Mouse (Mus musculus): ENCODE measurements around the gene Spata31d1a. TPM values are rescaled to one million over a fixed set of nuclear protein-coding genes. Genes with fewer than 3 reads are reported as not detected.
"Not testable (repeated sequence)": the region's sequence is repeated elsewhere in the genome, so short reads cannot be mapped to it uniquely, and the experiment has no call there.

Spata31d1a gene
- total RNA-seq, 2 experiments from 2014 or later = not detected

GRCm38 (mm10) chr13:59728378-59729093 lies 18.4 kb upstream of the Spata31d1a start:
- H3K4me3 ChIP-seq = no peak overlapping the region
- H3K27ac ChIP-seq = no peak overlapping the region
- no peak; the same call in none of the 2 replicates for TF ChIP-seq CTCF (IDR thresholded peaks at IDR 0.05)
- peak; percentile 83 for DNase-seq
- intact Hi-C loops (cut with DNase I) = loop anchor here (1.0 to 5.0 kb wide), 4 partner anchors 96 to 213 kb away; partner anchors contain the start of genes Agtpbp1 and Naa35

GRCm38 (mm10) chr13:59726139-59726867 lies 16.2 kb upstream of the Spata31d1a start:
- intact Hi-C loops (cut with DNase I) = loop anchor here (5.0 kb wide), 3 partner anchors 94 to 194 kb away; partner anchors contain the start of genes Agtpbp1 and Naa35
- H3K4me3 ChIP-seq = peak overlapping the region; percentile 23
- TF ChIP-seq CTCF (IDR thresholded peaks at IDR 0.05) = no peak
- no peak for DNase-seq
- H3K27ac ChIP-seq = no peak overlapping the region

DNA sequence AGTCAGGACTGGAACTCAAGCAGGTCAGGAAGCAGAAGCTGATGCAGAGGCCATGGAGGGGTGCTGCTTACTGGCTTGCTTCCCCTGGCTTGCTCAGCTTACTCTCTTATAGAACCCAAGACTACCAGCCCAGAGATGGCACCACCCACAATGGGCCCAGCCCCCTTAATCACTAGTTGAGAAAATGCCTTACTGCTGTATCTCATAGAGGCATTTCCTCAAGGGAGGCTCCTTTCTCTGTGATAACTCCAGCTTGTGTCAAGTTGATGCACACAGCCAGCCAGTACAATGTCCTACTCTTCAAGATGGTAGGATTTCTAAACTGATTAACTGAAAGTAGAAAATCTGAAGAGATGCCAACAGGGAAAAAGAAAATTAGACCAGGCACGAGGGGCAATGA lies 12.0 kb upstream of the Spata31d1a start:
- DNase-seq; intact Hi-C loops (cut with DNase I); H3K4me3 ChIP-seq; H3K27ac ChIP-seq: not testable (repeated sequence)

DNA sequence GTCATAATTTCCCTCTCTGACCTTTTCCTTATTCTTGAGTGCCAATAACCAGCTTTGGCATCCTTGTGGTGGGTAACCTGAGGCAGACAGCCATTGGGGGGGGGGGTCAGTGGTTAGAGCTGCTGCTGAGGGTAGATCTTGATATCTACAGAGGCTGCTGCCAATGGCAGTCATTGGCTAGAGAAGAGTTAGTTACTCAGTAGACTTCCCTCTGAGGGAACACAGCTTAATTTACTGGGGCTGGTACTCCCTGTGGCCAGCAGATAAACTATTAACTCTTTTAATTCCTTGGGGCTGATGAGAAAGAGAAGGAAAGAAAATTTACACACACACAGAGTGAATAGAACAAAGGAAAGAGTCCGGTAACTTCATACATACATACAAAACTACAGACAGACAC lies 9.3 kb upstream of the Spata31d1a start:
- no peak overlapping the region for H3K4me3 ChIP-seq
- no peak for DNase-seq
- H3K27ac ChIP-seq = peak overlapping the region; percentile 38
- intact Hi-C loops (cut with DNase I) = no loop called here
- TF ChIP-seq CTCF (IDR thresholded peaks at IDR 0.05) = no peak

GRCm38 (mm10) chr13:59718857-59719440 lies 8.8 kb upstream of the Spata31d1a start:
- Histone ChIP-seq H3K4me3 (0 out of 2 replicates have a peak overlapping the region, but pooled peaks have one; percentile 32), H3K27ac (peak overlapping the region; percentile 38)
- intact Hi-C loops (cut with DNase I); DNase-seq: not testable (repeated sequence)

DNA sequence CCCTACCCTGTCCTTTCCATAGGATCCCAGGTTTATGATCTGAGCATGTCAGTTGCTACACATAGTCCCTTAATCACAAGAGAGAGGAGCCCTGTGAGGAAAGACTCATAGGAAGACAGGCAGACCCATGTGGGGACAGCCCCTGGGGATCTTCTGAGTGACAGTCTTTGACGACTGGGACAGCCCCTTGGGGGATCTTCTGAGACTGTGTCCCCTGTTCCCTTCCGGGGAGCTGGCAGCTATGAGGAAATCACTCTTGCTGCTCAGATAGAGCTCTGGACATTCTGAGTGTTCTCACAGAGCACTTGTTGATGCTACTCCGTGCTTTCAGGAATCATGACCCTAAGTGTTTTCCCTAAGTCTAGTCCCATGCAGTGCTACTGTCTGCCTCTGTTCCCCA lies 3.6 kb upstream of the Spata31d1a start:
- intact Hi-C loops (cut with DNase I) = no loop called here
- TF ChIP-seq CTCF (IDR thresholded peaks at IDR 0.05) = no peak
- H3K4me3 ChIP-seq = no peak overlapping the region
- no peak for DNase-seq
- no peak overlapping the region for H3K27ac ChIP-seq

DNA sequence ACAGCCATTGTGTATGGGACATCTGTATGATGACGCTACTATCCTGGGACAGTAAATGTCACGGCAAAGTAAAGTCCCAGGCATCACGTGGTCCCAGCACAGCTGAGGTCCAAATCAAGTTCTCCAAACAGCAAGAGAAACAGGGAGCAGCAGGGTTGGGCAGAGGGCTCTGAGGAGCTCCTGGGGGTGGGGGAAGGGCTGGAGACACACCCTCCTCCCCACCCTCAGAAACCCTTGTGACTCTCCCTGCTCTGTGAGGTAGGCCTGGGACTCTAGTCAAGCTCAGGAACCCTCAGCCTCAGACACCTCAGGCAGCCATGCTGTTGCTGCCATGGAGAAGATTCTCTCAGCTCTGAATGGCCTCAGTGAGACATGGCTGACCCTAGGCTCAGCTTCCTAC lies 1.9 kb upstream of the Spata31d1a start, which contains the start of gene Spata31d1b:
Spata31d1b (plus strand) TSS at position 301 of the 400 bp plus-strand sequence.
- H3K4me3 ChIP-seq; intact Hi-C loops (cut with DNase I); H3K27ac ChIP-seq; DNase-seq: not testable (repeated sequence)

- Histone ChIP-seq H3K4me3 (no peak overlapping the region), H3K27ac (no peak overlapping the region)
- no peak for DNase-seq
- TF ChIP-seq CTCF (IDR thresholded peaks at IDR 0.05) = peak; percentile 22; the same call in 1 of the 2 replicates
- intact Hi-C loops (cut with DNase I) = no loop called here
Measured at GRCm38 (mm10) chr13:59704562-59704961, 5.6 kb downstream of the Spata31d1a start.

GRCm38 (mm10) chr13:59703514-59703913 lies 6.6 kb downstream of the Spata31d1a start:
- no peak for DNase-seq
- no peak overlapping the region for H3K27ac ChIP-seq
- TF ChIP-seq CTCF (IDR thresholded peaks at IDR 0.05) = no peak
- no peak overlapping the region for H3K4me3 ChIP-seq
- intact Hi-C loops (cut with DNase I) = no loop called here

GRCm38 (mm10) chr13:59700137-59700536 lies 10.0 kb downstream of the Spata31d1a start:
- H3K4me3 ChIP-seq; DNase-seq; intact Hi-C loops (cut with DNase I); H3K27ac ChIP-seq: not testable (repeated sequence)

- DNase-seq = no peak
- no peak for TF ChIP-seq CTCF (IDR thresholded peaks at IDR 0.05)
- intact Hi-C loops (cut with DNase I) = no loop called here
- no peak overlapping the region for H3K27ac ChIP-seq
- H3K4me3 ChIP-seq = no peak overlapping the region
Measured at GRCm38 (mm10) chr13:59699131-59699530, 11.0 kb downstream of the Spata31d1a start.

- no peak for DNase-seq
- H3K27ac ChIP-seq = no peak overlapping the region
- H3K4me3 ChIP-seq = no peak overlapping the region
- no peak for TF ChIP-seq CTCF (IDR thresholded peaks at IDR 0.05)
- intact Hi-C loops (cut with DNase I) = no loop called here
Measured at GRCm38 (mm10) chr13:59695781-59696180, 14.3 kb downstream of the Spata31d1a start.

GRCm38 (mm10) chr13:59694008-59694407 lies 16.1 kb downstream of the Spata31d1a start, which contains the start of gene 4921517D22Rik:
Gene 4921517D22Rik (minus strand): TSS chr13:59694108.
- H3K27ac ChIP-seq = no peak within 1 kb of the TSS
- DNase-seq = no peak
- H3K4me3 ChIP-seq = no peak within 1 kb of the TSS
- intact Hi-C loops (cut with DNase I) = no loop called here
- TF ChIP-seq CTCF (IDR thresholded peaks at IDR 0.05) = no peak
